Mouse (Mus musculus) right cerebral cortex, postnatal 10 days (tissue): ENCODE results near the gene Bace1.

Experiments
- DNase-seq, 2 experiments: peaks; one replicate each; pipeline ENCODE4 v3.0.0; 2021; ENCODE audit warnings: low spot score in 2 of 2

The Bace1 gene

GRCm38 (mm10) chr9:45838434-45839138 lies at the start of gene Bace1:
Gene Bace1, plus strand, starts transcription at chr9:45838580.
- DNase-seq: peak; percentile 96

- no peak for DNase-seq
These were observed 46.8 kb upstream of the Bace1 start for GRCm38 (mm10) chr9:45791456-45792142.

GRCm38 (mm10) chr9:45792235-45792634 lies 46.1 kb upstream of the Bace1 start:
- no peak for DNase-seq

DNA sequence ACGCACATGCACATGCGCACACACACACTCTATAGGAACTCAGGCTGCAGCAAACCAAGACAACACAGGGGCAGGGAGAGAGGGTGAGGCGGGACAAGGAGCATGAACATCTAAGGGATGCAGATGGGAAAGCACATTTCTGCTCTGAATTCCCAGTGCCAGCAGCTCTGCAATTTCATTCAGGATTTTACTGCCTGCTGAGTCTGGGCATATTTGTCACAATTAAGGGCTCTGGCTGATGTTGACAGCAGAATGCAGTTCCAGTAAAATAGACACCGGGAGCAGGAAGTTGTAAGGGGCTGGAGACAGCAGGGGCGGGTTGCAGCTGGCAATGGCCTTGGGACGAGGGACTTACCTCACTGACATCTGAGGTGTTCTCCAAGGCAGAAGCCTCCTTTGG lies 44.7 kb upstream of the Bace1 start:
- DNase-seq: no peak

GRCm38 (mm10) chr9:45795722-45796121 lies 42.7 kb upstream of the Bace1 start:
- DNase-seq: no peak

GRCm38 (mm10) chr9:45797271-45797670 lies 41.1 kb upstream of the Bace1 start:
- no peak for DNase-seq

DNA sequence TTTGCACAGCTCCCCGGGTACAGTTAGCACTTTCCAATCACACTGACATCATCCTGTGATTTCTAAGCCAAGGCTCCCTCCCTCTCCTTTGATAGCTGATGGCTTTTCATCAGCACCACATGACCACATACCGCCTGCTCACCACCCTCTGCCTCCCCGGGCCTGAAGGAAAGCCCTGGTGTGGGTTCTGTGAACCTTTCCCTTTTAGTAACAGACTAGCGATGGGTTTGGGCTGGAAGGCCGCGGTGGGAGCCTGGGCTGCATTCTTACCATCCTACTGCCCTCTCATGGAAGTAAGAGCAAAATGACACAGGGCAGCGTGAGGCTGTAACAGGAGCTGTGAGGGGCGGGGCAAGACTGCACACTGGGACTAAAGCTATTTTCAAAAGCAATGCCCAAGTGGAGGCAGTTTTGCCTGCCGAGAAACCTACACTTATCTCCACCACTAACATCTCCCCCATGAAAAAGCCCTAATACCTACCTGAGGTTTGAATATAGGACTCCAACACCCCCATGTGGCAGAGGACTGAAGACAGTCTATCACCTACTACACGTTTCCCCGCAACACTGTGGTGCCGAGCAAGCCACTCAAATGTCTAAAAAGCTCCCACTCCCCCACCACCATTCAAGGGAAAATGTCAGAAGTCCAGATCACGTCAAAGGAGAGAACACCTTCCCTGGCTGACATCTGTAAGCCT lies 39.8 kb upstream of the Bace1 start:
- no peak for DNase-seq

DNA sequence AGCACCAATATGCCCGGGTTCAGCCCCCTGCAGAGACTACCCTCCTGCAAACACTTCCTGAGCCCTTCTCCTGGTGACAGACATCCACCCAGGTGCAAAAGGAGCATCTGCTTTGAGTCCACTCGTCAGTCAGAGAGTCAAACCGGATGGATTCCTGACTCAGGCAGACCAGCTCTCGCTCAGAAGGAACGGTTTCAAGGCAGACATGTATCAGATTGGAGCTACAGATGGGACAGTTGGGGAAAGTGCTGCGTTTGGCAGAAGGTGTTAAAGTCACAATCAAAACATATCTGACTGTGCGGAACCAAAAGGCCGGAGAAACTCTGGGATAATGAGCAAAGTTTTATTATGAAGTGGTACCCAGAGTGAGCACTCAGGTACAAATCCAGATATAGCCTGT lies 39.0 kb upstream of the Bace1 start:
- DNase-seq: peak in 1 of 2 experiments; percentile 62

DNA sequence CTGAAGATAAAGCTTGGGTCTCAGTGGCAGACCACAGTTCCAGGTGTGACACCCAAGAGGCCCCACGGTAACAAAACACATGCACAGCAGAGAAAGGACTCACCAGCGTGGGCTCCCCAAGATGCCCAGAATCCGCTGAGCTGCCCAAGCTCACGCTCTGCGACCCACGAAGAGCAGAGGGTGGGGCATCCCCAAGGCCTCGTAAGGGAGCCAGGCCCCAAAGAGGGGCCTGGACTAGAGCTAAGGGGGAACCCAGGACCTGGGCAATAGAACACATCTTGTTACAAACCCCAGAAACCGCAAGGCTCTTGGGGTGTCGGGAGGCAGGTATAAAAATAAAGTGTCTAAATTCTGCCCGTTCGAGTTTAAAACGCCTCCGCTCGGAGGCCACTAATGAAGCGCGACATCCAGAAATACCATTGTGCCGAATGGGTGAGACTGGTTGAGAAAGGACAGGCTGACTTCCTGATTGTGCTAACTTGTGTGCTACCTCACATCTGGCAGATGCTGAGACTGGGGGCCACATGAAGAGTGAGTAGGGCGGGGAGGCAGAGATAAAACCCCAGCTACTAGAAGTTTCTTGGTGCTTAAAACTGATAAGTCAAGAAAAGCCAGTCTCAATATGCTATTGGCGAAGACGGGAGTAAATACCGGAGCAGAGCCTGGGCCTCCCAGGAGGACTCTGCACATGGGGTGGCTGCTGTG lies 35.2 kb upstream of the Bace1 start:
- no peak for DNase-seq

DNA sequence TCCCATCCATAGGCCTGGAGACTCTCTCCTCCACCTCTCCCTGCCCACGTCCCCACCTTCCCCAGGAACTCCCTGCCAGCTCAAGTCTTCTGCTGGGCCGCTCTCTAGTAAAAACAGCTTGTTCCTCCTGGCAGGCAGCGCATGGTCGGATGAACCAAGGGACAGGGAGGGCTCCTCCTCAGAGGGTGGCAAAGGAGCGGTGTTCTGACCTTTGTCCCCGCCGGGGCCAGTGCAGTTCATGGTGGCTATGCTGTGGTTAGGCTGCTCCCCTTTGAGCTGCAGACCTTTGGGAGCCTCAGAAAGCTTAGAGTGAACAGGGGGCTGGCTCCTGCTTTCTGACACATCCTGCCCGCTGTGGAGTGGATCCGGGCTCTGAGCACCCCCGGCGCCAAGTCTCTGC lies 31.5 kb upstream of the Bace1 start:
- DNase-seq: no peak

GRCm38 (mm10) chr9:45807337-45807736 lies 31.0 kb upstream of the Bace1 start:
- no peak for DNase-seq

GRCm38 (mm10) chr9:45807761-45808160 lies 30.6 kb upstream of the Bace1 start:
- no peak for DNase-seq

DNA sequence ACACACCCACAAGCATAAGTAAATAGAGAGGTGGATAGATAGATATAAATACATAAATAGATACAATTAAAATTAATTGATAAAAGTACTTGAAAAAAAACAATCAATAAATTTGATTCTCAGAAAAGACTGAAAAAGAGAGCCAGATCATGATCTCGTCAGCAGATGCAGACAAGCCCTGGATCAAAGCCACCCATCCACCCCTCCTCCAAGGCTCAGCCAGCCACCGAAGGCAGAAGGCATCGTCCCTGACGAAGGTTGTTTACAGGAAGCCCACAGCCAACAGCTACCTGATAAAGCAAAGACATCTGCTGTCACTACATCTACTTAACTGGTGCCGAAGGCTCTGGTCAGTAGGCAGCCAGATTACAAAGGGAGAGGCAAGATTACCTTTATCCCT lies 26.4 kb upstream of the Bace1 start:
- no peak for DNase-seq

GRCm38 (mm10) chr9:45815113-45815512 lies 23.3 kb upstream of the Bace1 start:
- peak; percentile 82 to 86 for DNase-seq

DNA sequence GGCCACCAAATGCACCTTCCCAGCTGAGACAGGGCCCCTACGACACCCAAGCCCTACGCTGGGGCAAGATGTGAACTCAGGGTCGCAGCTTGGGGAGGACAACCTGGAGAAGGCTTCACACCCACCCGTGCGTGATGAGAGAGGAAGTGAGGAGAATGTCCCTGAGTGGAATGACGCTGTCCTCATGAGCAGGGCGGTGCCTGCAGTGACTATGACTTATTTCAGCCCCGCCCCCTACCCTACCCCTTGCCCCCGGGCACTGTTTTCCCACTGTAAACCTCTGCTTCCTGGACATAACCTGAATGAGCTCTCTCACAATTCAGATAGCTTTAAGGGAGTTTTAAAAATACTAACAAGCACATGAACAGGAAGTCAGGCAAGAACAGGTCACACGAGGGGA lies 22.9 kb upstream of the Bace1 start:
- DNase-seq: no peak

GRCm38 (mm10) chr9:45818406-45819011 lies 19.9 kb upstream of the Bace1 start:
- no peak for DNase-seq

GRCm38 (mm10) chr9:45827663-45828290 lies 10.6 kb upstream of the Bace1 start:
- DNase-seq: peak in 1 of 2 experiments; percentile 57

DNA sequence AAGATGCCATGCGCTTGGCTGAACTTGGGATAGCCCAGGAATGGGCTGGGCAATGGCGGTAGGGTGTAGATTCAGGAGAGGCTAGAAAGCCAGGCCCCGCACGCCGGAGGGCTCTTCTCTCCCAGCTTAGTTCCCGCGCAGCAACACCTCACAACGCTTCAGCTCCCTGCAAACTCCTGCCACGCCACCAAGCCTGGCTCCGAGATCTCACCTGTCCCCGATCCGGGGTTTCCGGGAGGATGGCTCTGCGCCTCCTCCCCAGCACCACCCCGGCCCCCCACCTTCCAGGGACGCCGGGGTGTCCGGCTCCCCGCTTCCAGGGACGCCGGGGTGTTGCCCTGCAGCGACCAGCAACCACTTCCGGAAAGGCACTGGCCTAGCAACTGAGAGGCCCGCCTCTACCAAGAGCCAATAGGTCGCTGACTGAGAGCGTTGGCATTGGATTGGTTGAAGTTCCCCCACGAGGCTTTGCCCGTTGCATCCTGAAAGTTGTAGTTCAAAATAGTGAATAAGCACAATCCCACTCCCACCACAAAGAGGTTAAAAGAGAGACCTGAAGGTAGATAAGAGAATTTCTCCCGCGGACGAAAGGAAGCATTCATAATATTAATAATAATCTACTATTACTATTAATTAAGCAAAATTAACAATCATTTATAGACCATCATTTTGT lies 10.0 kb upstream of the Bace1 start, which contains the start of gene Cep164:
TSS of gene Cep164 (minus strand) at position 401 of the 673 bp plus-strand sequence.
- peak; percentile 94 to 96 for DNase-seq

- DNase-seq: peak; percentile 87 to 88
These were observed 9.3 kb upstream of the Bace1 start for GRCm38 (mm10) chr9:45829107-45829506.

DNA sequence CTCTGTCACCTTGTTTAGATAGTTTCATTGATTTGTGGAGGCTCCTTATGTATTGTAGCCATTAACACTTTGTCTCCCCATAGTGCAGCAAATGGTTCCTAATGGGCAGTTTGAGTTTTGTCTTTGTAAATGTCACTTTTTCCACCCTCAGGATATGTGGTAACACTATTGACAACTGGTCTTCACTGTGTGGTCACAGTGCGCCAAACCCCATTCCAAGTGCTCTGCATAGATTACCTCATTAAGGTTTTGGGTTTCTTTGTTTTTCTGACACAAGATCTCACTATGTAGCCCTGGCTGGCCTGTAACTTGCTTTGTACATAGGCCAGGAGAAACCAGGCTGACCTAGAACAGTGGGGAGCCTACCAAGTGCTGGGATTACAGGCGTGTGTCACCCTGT lies 5.5 kb upstream of the Bace1 start:
- DNase-seq: no peak

DNA sequence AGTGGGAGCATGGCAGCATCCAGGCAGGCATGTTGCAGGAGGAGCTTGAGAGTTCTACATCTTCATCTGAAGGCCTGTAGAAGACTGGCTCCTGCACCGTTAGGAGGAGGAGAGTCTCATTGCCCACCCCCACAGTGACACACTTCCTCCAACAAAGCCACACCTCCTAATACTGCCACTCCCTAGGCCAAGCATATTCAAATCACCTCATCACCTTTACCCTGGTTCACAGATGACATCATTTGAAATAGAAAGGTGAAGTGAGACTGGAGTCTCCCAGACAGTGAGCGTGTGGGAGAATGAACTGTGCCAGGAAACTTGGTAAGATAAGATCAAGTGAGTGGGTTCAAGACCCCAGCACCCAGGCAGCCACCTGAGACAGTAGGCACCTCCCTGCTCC lies 4.9 kb upstream of the Bace1 start:
- DNase-seq: no peak
